Mouse (Mus musculus): ENCODE results near the gene Zfp619.
A peak's percentile ranks its signal among the peaks of the same experiment; 100 is the strongest.
"Not testable (repeated sequence)": the region's sequence is repeated elsewhere in the genome, so short reads cannot be mapped to it uniquely, and the experiment has no call there.

Zfp619 gene

DNA sequence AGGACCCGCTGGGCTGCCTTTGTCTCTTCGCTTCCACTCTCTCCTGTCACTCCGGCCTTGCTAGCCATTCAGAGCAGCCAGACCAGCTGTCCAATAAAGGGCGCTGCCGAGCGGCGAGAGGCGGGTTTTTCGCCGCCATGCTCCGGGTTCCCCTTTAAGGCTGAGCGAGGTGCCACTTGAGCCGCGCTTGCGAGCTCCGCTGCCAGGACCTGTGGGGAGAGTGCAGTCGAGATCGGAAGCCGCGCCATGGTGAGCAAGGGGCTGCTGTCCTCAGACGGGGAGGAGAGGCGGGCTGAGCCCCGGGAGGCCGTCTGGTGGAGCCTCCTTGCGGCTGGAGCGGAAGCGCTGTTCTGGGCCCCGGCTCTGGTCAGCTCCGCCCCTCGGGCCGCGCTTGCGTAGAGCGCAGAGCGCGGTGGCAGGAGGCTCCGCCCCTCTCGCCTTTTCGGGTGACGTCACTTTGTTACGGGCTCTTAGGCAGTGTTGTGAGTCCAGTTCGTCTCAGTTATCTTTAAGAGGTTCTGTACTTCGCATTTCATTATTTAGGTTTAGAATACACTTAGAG lies at the start of gene Zfp619:
TSS of gene Zfp619 (plus strand) at position 151 of the 562 bp plus-strand sequence.
- DNase-seq = peak; percentile 95 to 96

DNA sequence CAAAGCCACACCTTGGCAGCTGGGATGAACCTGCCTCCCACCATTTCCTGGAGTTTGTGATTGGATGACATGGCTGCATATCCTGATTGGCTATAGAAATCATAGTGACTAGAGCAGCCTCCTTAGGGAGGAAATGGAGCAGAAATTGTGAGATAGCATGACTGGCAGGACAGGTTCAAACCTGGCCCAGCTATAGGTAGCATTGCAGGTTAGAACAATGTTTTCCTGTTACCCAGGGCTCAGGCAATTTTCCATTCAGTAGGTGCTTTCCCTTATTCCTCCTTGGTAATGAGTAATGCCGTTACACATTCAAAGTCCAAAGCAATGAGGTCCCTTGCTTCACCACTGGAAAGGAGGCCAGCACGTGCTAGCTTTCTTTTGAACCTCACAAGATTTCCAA lies 38.6 kb upstream of the Zfp619 start:
- no peak for DNase-seq

DNA sequence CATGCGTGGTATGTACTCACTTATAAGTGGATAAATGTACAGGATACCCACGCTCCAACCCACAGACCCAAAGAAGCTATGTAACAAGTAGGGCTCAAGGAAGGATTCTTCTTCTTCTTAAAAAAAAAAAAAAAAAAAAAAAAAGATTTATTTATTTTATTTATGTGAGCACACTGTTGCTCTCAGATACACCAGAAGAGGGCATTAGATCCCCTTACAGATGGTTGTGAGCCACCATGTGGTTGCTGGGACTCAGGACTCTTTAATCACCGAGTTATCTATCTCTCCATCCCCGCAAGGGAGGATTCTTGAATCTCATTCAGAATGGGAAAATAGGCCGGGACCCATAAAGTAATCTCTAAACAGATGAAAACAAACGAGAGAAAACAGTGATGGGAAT lies 33.2 kb upstream of the Zfp619 start:
- no peak for DNase-seq

DNA sequence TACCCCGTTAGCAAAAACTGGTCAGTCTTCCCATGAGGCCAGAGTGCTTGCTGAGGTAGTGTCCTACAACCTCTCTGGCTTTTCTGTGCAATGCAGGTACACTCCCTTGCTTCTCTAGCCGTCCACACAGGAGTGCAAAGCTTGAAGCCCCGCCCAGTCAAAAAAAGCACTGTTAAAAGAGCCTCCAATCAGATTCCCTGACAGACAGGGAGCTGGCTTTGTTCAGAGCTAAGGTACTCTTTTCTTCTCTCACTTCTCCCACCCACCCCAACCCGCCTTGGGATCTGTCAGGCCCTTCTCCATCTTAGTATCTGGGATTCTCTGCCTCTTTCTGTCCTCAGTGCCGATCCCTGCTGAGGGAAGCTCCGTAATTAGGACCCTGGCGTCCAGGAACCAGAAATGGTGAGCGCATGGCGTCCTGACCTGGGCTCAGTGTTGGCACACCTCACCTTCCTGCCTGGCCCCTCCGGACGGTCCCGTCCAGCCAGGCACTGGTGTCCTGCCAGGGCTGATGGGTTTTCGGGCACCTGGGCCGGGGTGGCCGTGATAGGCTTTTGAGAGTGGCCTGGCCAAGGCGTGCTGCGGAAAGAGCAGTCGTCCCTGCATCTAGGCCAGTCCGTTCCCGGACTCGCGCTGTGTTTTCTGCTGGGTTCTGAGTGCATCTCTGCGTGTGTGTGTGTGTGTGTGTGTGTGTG lies 30.3 kb upstream of the Zfp619 start:
- DNase-seq = peak; percentile 7 to 25

DNA sequence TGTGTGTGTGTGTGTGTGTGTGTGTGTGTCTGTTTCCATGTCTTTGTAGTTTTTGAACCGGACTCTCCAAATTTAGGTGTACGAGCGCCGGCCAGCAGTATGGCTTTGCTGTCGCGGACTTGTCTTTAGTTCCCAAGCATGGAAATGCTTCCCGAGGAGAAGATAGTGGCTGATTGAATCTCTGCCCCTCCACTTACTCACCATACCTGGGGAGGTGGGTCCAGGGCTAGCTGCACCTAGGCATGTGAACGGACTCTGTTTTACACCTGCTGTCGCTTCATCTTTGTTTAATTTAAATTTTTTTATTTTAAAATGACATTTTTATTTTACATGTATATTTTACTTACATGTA lies 29.7 kb upstream of the Zfp619 start:
- DNase-seq = no peak

DNA sequence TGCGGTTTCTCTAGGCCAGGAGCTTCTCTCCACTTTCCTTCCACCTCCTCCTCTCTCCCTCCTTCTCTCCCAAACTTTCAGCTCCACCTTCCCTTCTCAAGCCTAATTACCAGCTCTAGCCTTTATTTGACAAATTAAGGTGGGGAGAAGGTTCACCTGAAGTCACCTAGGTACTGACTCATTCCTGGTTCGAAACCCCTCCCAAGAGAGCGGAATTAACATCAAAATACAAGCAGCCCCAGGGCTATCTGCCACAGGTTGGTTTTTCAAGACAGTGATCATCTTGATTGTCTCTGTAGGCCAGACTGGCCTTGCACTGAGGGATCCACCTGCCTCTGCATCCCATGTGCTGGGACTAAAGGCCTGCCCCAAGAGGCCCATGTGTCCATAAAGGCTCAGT lies 22.9 kb upstream of the Zfp619 start:
- DNase-seq = no peak

DNA sequence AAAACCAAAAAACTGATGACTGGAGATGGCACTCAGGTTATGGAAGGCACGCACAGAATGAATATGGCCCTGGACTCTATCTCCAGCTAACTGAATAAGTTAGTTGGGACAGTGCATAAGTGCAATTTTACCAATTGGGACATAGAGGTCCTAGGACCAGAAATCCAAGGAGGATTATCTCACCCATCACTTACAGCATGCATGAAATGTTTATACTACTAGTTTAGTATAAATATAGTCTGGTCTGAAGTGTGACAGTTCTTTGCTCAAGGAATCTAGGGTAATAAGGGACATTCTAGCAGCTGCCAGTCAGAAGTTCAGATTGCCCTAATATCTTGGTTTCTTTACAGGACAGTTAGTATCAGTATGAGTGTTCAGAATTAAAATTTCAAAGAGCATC lies 13.5 kb upstream of the Zfp619 start:
- no peak for DNase-seq

DNA sequence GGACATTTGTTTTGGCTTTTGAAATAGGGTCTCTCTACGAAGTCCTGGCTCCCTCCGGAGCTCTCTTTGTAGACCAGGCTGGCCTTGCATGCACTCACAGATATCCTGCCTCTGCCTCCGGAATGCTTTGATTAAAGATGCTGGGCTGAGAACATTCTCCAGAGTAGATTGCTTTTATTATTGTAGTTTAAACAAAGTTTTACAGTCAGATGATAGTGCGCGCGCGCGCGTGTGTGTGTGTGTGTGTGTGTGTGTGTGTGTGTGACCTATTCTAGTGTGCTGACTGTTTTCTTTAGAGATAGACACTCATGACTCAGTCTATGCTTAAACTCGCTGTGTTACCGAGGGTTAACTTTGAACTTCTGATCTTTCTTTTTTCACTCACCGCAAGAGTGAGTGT lies 796 bp downstream of the Zfp619 start:
- DNase-seq = peak; percentile 10 to 25

DNA sequence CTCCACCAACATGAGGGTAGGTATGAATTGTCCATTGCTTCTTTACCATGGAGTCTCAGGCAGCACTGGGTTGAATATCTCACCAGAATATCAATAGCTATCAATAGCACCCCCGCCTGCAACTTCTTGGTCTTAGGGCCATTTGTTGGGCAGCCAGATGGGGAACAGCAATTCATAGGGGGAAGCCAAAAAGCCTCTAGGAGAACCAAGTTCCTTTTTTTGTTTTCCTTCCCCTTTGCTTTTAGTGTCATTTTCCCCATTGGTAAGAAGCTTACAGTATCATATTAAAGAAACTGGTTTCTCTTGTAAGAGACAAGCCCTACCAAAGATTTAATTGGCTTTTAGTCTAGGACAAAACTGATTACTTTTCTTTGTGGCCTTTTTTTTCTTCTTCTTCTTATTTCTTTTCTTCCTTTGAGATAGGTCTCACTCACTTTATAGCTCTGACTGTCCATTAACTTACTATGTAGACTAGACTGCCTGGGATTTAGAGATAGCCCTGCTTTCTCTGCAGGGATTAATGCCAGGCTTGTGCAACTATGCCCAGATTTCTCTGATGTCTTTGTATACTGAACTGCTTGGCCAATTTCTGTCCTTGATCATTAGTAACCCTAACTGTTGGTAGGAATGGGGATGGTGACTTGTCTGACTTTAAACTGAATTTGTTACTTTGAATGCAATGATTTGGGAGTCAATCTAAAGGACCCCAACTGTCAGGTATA lies 6.3 kb downstream of the Zfp619 start:
- DNase-seq = no peak

DNA sequence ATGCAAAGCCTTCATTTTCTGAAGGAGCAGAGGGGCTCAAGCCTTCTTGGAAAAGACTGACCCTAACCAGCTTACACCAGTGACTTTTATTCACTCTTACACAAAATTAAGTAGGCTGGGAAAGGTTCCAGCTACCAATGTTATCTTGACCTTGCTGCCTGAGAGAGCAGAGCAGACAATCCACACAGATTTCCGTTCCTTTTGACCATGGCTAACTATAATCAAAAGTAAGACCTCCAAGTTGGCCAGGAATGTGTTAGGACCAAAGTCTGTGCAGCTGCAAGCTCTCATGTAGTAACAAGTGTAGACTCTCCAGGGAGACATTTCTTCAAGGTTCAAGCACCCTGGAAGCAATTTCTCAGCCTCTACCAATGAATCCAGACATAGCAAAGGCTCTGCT lies 25.6 kb downstream of the Zfp619 start:
- no peak for DNase-seq

DNA sequence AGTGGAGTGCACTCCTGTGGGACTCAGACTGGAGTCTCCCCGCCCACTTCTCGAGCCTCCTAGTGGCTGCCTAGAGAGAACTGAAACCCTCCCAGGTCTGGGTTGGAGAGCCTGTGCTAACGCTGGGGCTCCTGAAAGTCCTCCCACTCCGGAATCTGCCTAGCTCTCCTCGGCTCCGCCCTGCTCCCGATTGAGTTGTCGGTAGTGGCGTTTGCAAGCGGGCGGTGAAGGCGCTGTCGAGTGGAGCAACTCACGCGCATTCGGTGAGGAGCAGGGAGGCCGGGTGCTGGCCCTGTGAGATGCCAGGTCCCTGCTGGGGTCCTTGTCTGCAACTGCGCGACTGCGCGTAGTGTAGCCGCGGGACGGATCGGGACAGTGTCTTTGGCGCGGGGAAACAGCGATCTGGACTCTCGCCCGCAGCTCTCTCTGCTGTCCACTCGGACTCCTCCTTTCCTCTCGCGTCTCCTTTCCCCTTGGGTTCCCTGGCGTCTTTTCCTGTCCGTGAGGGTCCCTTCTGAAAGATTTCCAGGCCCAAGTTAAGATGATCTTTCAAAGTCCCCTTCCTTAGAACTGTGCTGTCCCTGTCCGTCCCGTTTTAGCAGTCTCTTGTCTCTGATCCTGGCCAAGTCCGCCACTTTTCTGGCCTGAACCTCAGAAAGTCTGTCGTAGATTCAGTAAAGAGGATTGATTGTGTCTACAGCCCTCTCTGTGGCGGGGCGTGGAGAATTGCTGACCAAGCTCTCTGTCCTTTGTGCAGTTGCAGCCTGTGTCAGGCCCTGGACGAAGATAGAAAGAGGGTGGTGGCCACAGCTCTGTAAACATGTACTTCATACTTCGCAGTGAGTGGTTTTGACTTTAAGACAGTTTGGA lies 26.9 kb downstream of the Zfp619 start:
- peak; percentile 85 to 91 for DNase-seq

DNA sequence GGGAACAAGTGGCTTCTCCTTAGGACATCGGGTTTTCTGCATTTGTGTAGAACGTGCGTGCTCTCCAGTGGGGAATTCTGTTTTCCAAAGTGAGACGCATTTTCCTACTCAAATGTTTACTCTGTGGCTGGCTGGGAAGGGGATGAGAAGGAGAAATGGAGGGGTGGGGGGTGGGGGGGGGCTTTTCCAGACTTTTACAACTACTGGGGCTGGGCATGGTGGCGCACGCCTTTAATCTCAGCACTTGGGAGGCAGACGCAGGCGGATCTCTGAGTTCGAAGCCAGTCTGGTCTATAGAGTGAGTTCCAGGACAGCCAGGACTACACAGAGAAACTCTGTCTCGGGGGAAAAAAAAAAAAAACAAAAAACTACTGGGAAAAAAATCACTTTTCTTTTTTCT lies 27.6 kb downstream of the Zfp619 start:
- DNase-seq = no peak

DNA sequence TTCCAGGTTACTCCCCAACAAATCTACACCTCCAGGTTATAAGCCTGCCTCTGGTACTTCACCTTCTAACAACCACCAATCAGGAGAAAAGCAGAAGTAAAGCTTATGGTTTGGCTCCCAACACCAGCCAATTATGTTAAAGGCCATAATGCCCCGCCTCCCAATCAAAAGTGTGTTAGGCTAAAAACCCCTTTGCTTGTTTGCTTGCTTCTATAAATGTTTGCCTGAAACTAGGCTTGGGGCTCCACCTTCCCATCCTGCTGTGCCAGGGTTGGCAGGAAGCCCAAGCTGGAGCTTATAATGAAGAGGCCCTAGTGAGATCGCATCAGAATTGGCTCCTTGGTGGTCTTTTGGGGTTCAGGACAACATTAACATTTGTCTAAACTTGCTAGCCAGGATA lies 31.8 kb downstream of the Zfp619 start:
- peak; percentile 68 to 76 for DNase-seq

DNA sequence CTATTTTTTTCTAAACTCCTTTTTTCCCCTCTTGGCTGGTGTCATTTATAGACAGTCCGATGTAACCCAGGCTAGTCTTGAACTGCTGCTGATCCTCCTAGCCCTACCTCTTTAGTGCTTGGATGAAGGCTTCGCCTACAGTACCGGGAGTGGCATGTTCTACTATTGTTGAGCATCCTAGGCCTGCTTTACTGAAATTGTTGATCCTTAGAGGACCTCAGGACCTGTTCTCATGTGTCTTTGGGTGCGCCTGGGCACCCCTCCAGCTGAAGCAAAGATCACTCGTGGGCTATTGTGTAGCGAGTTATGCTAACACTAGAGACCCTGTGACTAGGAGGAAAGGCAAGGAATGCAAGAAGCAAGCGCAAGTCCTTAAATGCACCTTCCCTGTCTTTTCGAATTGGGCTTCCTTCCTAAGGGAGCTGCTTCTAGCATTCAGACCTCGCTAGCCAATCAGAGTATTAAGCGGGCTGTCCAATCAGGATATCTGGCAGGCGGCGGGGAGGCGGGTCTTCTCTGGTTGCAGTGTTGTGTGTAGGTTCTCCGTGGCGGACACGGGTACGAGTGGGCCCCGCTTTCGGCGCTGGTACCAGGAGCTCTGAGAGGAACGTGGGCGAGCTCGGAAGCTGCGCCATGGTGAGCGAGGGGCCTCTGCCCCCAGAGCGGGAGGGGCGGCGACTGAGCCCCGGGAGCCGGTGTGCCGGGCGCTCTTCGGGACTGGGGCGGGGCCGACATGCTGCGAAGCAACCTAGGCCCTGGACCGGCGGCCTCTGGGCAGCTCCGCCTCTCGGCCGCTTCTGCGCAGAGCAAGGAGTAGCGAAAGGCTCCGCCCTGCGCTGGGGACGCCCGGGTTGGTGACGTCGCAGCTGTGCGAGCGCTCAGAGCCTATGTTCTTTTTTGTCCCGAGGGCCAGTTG lies 34.7 kb downstream of the Zfp619 start:
- DNase-seq = peak; percentile 95 to 97

DNA sequence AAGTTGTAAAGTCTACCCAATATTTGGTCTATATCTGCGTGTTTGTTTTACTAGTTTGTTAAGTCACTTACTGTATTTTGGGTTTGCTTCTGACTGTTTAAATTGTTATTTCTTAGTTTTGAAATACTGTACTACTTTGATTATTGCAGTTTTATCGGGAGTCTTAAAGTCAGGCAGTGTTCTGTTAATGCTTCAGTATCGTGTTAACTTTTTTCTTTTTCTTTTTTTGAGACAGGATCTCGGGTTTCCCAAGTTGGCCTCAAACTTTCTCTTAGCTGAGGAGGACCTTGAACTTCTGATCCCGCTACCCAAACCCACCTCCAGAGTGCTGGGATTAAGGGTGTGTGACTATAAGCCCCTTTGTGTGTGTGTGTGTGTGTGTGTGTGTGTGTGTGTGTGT lies 35.4 kb downstream of the Zfp619 start:
- DNase-seq = no peak

DNA sequence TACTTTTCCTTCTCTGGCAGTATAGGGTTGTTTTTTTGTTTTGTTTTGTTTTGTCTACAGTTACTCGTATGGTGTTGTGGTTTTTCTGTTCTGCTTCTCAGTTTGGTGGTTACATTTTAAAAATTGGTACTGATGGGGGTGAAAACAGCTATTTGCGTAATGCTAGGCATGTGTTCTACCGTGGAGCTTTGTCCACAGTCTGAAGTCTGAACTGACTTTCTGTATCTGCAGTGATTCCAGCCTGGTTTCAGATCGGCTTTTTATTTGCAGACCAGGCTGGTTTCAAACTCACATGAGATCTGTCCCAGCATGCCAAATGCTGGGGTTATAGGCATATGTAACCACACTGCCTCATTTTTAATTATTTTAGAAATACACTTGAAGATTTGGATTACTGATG lies 36.3 kb downstream of the Zfp619 start:
- DNase-seq = no peak

DNA sequence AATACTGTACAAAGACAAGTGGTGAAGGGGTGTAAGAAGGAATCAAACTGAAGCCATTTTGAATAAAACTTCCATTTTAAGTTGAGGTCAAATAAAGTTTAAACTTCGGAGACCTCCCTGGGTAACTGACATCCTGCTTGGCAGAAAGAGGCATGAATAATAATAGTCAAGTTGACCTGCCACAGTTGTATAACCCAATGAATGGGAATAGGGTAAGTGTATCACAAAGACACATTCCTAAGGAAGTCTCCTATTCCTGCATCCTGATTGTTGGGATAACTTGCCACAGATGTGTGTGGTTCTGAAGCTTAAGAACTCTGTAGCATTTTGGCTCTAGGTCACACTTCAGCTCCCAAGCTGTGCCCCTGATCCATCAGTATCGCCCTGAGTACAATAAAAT lies 62.5 kb downstream of the Zfp619 start:
- DNase-seq = no peak

DNA sequence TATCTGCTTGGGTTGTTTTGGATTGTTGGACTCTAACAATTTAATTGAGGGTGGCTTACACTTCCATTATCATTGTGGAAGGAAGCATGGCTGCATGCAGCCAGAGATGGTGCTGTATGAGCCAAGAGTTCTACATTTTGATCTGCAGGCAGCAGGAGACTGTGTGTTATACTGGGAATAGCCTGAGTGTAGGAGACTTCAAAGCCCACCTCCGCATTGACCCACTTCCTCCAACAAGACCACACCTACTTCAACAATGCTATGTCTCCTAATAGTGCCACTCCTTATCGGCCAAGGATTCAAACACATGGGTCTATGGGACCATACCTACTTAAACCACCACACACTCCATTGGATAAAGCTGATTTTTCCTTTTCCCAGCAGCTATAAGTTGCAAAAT lies 63.0 kb downstream of the Zfp619 start:
- DNase-seq = no peak

DNA sequence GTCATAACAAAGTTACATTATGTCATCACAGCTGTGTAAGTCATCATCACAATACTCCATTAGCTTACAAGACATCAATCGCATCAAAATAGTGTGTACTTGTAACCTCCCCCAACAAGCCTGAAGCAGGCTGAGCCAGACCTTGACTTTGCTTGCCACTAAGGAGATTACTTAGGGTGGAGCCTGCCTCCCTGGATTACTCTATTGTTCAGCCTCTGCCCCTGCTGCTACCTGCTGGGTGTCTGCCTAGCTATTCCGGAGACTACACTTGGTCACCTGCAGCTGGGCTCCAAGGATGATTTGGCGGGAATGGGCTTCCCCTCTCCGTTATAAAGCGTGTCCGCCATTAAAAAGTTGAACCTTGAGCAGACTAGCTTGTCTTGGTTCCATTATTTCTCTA lies 69.3 kb downstream of the Zfp619 start:
- DNase-seq = not testable (repeated sequence)

DNA sequence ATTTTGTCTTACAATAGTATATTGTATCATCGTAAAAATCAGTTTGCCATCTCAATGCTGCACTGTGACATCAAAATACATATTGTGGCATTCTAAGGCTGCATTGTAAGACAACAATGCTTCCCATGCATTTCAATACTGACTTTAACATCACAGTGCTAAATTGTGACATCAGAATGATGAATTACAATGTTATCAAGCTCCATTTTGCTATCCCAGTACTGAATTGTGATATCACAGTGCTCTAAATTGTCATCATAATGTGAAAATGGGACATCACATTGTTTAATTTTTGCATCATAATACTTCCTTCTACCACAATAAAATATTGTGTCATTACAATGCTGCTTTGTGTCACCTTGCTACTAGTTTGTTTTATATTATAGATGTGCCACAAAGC lies 70.5 kb downstream of the Zfp619 start:
- no peak for DNase-seq

DNA sequence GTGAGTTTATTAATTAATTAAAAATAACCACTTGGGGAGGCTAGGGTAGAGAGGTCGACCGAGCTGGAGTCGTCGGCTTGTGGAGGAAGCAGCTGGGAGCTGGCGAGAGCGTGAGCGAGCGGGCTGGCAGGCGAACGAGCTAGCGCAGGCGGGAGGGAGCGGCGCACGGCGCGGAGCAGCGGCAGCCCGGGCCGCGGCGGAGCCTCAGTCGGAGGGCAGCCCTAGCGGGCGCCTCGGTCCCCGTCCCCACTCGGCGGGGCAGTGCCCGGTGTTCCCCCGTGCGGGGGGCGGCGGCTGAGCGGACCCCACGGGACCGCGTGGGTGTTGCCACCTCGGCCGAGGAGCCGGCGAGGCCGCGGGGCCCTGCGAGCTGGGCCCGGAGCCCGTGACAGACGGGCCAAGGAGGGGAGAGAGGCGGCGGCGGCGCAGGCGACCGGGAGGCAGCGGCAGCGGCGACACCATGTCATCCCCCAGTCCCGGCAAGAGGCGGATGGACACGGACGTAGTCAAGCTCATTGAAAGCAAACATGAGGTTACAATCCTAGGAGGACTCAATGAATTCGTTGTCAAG lies 71.0 kb downstream of the Zfp619 start:
- DNase-seq = peak; percentile 22 to 55

DNA sequence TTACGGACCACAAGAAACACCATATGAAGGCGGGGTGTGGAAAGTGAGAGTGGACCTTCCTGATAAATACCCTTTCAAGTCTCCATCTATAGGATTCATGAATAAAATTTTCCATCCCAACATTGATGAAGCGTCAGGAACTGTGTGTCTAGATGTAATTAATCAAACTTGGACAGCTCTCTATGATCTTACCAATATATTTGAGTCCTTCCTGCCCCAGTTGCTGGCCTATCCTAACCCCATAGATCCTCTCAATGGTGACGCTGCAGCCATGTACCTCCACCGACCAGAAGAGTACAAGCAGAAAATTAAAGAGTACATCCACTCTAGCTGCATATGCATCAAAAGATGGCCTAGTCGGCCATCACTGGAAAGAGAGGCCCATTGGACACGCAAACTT lies 71.5 kb downstream of the Zfp619 start:
- DNase-seq = not testable (repeated sequence)
